Mouse (Mus musculus): ENCODE results near the gene Camk1d. TPM values are rescaled to one million over a fixed set of nuclear protein-coding genes. Genes with fewer than 3 reads are reported as not detected.
"Not testable (repeated sequence)": the region's sequence is repeated elsewhere in the genome, so short reads cannot be mapped to it uniquely, and the experiment has no call there.

The Camk1d gene
- total RNA-seq, 4 experiments from 2014 or later = 133 to 174 (median 152) TPM

GRCm38 (mm10) chr2:5411774-5412173 is 302.5 kb downstream of the Camk1d start:
- DNase-seq (ENCODE audit: low spot score in 2 of 2) = peak; percentile 40 to 42

- DNase-seq (ENCODE audit: low spot score in 2 of 2) = no peak
These were observed 310.5 kb downstream of the Camk1d start for GRCm38 (mm10) chr2:5403850-5404249.

GRCm38 (mm10) chr2:5402036-5402435 is 312.3 kb downstream of the Camk1d start:
- DNase-seq (ENCODE audit: low spot score in 2 of 2) = no peak

- DNase-seq (ENCODE audit: low spot score in 2 of 2) = no peak
These were observed 315.8 kb downstream of the Camk1d start for GRCm38 (mm10) chr2:5398505-5398904.

- DNase-seq (ENCODE audit: low spot score in 2 of 2) = no peak
These were observed 316.3 kb downstream of the Camk1d start for GRCm38 (mm10) chr2:5398043-5398442.

GRCm38 (mm10) chr2:5397468-5397867 is 316.8 kb downstream of the Camk1d start:
- DNase-seq (ENCODE audit: low spot score in 2 of 2) = no peak

- no peak for DNase-seq (ENCODE audit: low spot score in 2 of 2)
These were observed 317.9 kb downstream of the Camk1d start for GRCm38 (mm10) chr2:5396415-5396814.

- DNase-seq (ENCODE audit: low spot score in 2 of 2) = no peak
These were observed 318.4 kb downstream of the Camk1d start for GRCm38 (mm10) chr2:5395873-5396272.

GRCm38 (mm10) chr2:5392921-5393320 is 321.4 kb downstream of the Camk1d start:
- no peak for DNase-seq (ENCODE audit: low spot score in 2 of 2)

GRCm38 (mm10) chr2:5392470-5392869 is 321.8 kb downstream of the Camk1d start:
- DNase-seq (ENCODE audit: low spot score in 2 of 2) = no peak

GRCm38 (mm10) chr2:5388381-5388780 is 325.9 kb downstream of the Camk1d start:
- DNase-seq (ENCODE audit: low spot score in 2 of 2) = no peak

GRCm38 (mm10) chr2:5381712-5382710 is 332.3 kb downstream of the Camk1d start:
- no peak for DNase-seq (ENCODE audit: low spot score in 2 of 2)

GRCm38 (mm10) chr2:5380973-5381372 is 333.3 kb downstream of the Camk1d start:
- DNase-seq (ENCODE audit: low spot score in 2 of 2) = no peak

- DNase-seq (ENCODE audit: low spot score in 2 of 2) = not testable (repeated sequence)
These were observed 335.4 kb downstream of the Camk1d start for GRCm38 (mm10) chr2:5378922-5379321.

GRCm38 (mm10) chr2:5378066-5378672 is 336.1 kb downstream of the Camk1d start:
- no peak for DNase-seq (ENCODE audit: low spot score in 2 of 2)

GRCm38 (mm10) chr2:5372886-5373429 is 341.4 kb downstream of the Camk1d start:
- DNase-seq (ENCODE audit: low spot score in 2 of 2) = no peak

GRCm38 (mm10) chr2:5371316-5371715 is 343.0 kb downstream of the Camk1d start:
- DNase-seq (ENCODE audit: low spot score in 2 of 2) = peak in 1 of 2 experiments; percentile 38

- DNase-seq (ENCODE audit: low spot score in 2 of 2) = no peak
These were observed 343.7 kb downstream of the Camk1d start for GRCm38 (mm10) chr2:5370591-5370990.

- no peak for DNase-seq (ENCODE audit: low spot score in 2 of 2)
These were observed 350.5 kb downstream of the Camk1d start for GRCm38 (mm10) chr2:5363836-5364235.

- no peak for DNase-seq (ENCODE audit: low spot score in 2 of 2)
These were observed 356.3 kb downstream of the Camk1d start for GRCm38 (mm10) chr2:5358049-5358448.

GRCm38 (mm10) chr2:5357056-5357455 is 357.3 kb downstream of the Camk1d start:
- DNase-seq (ENCODE audit: low spot score in 2 of 2) = no peak

Data from layer of hippocampus, adult 8-10 months (tissue).